Mouse (Mus musculus) hindbrain, embryonic 14.5 days (tissue): ENCODE results near the gene Foxa2. TPM values are rescaled to one million over a fixed set of nuclear protein-coding genes. Genes with fewer than 3 reads are reported as not detected.

Experiments used
- ATAC-seq: fragments of 200-750 bp; cut with Nextera tagmentation; 2 replicates; pipeline ENCODE4 v1.8.0; 2017; ENCODE audit warnings: moderate number of reproducible peaks, mild to moderate bottlenecking, moderate TSS enrichment, moderate library complexity; ENCODE audit not compliant: low FRiP score
- DNase-seq: peaks from one replicate; pipeline ENCODE4 v3.0.0-alpha.2; 2015; ENCODE audit warnings: low spot score
- H3K27ac ChIP-seq: fragments of 300-500 bp; sonication (generic); 2 replicates; pipeline ENCODE4 v1.5.1; 2014; ENCODE audit warnings: mild to moderate bottlenecking, moderate library complexity
- H3K27me3 ChIP-seq: fragments of 300-500 bp; sonication (generic); 2 replicates; pipeline ENCODE4 v1.6.1; 2014; ENCODE audit warnings: mild to moderate bottlenecking, low read length, mixed read lengths; ENCODE audit not compliant: control insufficient read depth, insufficient read depth
- H3K36me3 ChIP-seq: fragments of 300-500 bp; sonication (generic); replicated peaks from 2 replicates; pipeline ENCODE4 v1.6.1; 2014; ENCODE audit not compliant: control insufficient read depth, insufficient read depth
- H3K4me1 ChIP-seq: fragments of 300-500 bp; sonication (generic); replicated peaks from 2 replicates; pipeline ENCODE4 v1.6.1; 2014; ENCODE audit warnings: antibody characterized with exemption, low read length, mixed read lengths; ENCODE audit not compliant: control insufficient read depth, insufficient read depth
- H3K4me2 ChIP-seq: fragments of 300-500 bp; sonication (generic); replicated peaks from 2 replicates; pipeline ENCODE4 v1.6.1; 2014; ENCODE audit warnings: mild to moderate bottlenecking, moderate library complexity
- H3K4me3 ChIP-seq: fragments of 300-500 bp; sonication (generic); replicated peaks from 2 replicates; pipeline ENCODE4 v1.5.1; 2014; ENCODE audit warnings: mild to moderate bottlenecking, low read length
- H3K9ac ChIP-seq: fragments of 300-500 bp; sonication (generic); 2 replicates; pipeline ENCODE4 v1.6.1; 2014
- H3K9me3 ChIP-seq: fragments of 300-500 bp; sonication (generic); 2 replicates; pipeline ENCODE4 v1.6.1; 2016; ENCODE audit warnings: low read length; ENCODE audit not compliant: control insufficient read depth
- WGBS: fragments of 180-500 bp; shearing (Covaris S2); extraction: QIAGEN DNeasy Blood & Tissue Kit; methylation state at CpG from one replicate; pipeline ENCODE4 v1.1.7; 2014; 5-methylcytosine and 5-hydroxymethylcytosine counted together
- polyA plus RNA-seq: library from polyadenylated mRNA; unstranded; fragments of >200 nt; fragmentation: Nextera tagmentation; extraction: Ambion mirVana; gene quantifications from 2 replicates; pipeline ENCODE4 v1.2.1, GENCODE M21; 2014

Gene Foxa2
- polyA plus RNA-seq, 1 experiment from 2014 or later, result 2.1 TPM

- Histone ChIP-seq H3K4me2 (peak overlapping the region; percentile 33; the same call in 1 of the 2 replicates), H3K4me1 (no peaks in the 10 kb centered on the region), H3K9ac (no peak overlapping the region), H3K4me3 (no peak overlapping the region), H3K27ac (no peak overlapping the region), H3K27me3 (peaks cover 100% of the 10 kb centered on the region), H3K36me3 (no peaks in the 10 kb centered on the region), H3K9me3 (no peaks in the 10 kb centered on the region)
- DNase-seq, result peak; percentile 70
- ATAC-seq, result no peak; the same call in 1 of the 2 replicates
- WGBS, result under 1% methylated on average over 41 of the region's 41 CpGs
Observed at GRCm38 (mm10) chr2:148048484-148049129, 1.8 kb upstream of the Foxa2 start.

DNA sequence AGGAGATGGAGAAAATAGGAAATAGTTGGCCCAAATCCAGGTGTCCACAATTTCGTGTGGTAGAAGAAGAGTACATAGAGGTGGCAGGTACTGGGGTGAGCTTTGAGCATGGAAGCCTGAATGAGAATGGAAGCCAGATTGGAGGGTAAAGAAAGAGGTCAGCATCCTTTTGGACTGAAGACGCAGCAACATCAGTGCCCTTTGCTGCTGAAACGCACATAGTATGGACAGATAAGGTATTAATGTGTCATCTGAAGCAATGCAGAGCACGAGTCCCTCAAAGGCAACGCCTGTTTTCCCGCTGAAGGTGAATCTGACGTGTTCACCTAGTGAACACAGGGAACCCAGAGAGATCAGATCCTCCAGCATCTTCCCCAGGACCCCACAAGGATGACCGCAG is 842 bp upstream of the Foxa2 start:
- H3K27ac ChIP-seq, result no peak overlapping the region
- no peak for ATAC-seq
- DNase-seq, result no peak
- H3K27me3 ChIP-seq, result peaks cover 100% of the 10 kb centered on the region
- no peaks in the 10 kb centered on the region for H3K9me3 ChIP-seq
- H3K4me2 ChIP-seq, result no peak overlapping the region
- no peak overlapping the region for H3K9ac ChIP-seq
- no peaks in the 10 kb centered on the region for H3K4me1 ChIP-seq
- no peaks in the 10 kb centered on the region for H3K36me3 ChIP-seq
- no peak overlapping the region for H3K4me3 ChIP-seq
- WGBS, result 6% methylated on average over 8 of the region's 8 CpGs

DNA sequence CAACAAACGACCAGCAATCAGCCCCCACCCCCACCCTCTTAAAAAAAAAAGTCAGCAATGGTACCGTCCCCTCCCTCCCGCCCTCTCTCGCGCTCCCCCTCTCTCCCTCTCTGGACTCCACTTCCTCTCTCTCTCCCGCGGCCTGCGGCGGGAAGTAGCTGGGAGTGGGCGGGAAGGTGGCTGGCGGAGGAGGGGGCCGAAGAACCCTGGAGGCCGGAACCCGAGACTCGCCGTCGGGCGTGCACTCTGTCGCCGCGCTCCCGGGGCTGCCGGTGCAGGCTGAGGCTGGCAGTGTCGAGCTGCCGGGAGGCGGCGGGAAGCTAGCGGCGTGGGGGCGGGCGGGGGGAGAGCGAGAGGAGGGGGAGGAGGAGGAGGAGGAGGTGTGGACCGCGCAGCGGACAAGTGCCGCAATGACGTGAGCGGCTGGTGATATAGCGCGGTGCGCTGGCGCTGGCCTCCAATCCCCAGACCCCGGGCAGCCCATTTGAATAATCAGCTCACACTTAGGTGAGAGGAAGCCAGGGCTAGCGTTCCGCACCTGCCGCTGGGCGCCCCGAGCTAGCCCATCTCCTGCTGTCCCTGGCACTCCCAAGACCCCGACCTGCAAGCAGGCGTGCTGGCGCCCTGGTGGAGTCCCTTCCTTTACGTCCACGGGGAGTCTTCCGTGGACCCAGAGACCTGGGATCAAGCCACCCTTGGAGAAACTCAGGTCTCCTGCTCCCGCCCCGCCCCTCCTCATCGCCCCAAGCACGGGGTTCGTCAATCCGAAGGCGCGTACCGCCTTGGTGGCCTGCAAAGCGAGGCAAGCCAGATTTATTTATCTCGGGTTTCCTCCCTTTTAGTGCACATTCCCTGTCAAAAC is 601 bp downstream of the Foxa2 start:
- Histone ChIP-seq H3K4me3 (peak overlapping the region; percentile 16), H3K9me3 (no peaks in the 10 kb centered on the region), H3K4me1 (no peaks in the 10 kb centered on the region), H3K27me3 (peaks cover 100% of the 10 kb centered on the region), H3K4me2 (peak overlapping the region; percentile 29), H3K36me3 (no peaks in the 10 kb centered on the region), H3K27ac (no peak overlapping the region), H3K9ac (no peak overlapping the region)
- ATAC-seq (no peak), DNase-seq (no peak)
- 0% methylated on average over 55 of the region's 65 CpGs for WGBS

DNA sequence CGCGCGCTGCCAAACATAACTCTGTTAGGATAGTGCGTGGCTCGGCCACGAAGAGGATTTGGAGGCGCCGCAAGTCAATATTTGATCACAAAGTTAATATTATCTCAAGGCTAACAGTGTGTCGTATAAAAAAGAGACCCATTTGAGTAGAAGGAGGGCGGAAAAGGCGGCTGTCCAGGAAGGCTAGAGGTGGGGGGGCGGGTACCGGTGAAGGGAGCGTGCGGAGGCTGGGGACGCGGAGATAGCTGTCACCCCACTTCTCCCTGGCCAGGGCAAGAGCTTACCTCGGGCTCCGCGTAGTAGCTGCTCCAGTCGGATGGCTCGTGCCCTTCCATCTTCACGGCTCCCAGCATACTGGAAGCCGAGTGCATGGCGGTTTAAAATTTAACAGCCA is 1.2 kb downstream of the Foxa2 start:
- WGBS, result under 1% methylated on average over 25 of the region's 25 CpGs
- DNase-seq (no peak), ATAC-seq (no peak)
- peaks cover 100% of the 10 kb centered on the region for H3K27me3 ChIP-seq
- H3K9ac ChIP-seq, result no peak overlapping the region
- no peaks in the 10 kb centered on the region for H3K9me3 ChIP-seq
- peak overlapping the region; percentile 16 for H3K4me3 ChIP-seq
- no peaks in the 10 kb centered on the region for H3K4me1 ChIP-seq
- no peak overlapping the region for H3K27ac ChIP-seq
- H3K36me3 ChIP-seq, result no peaks in the 10 kb centered on the region
- peak overlapping the region; percentile 29; the same call in 1 of the 2 replicates for H3K4me2 ChIP-seq

- Histone ChIP-seq H3K27ac (no peak overlapping the region), H3K4me1 (no peaks in the 10 kb centered on the region)
Observed at GRCm38 (mm10) chr2:148044877-148045539, 1.8 kb downstream of the Foxa2 start.

DNA sequence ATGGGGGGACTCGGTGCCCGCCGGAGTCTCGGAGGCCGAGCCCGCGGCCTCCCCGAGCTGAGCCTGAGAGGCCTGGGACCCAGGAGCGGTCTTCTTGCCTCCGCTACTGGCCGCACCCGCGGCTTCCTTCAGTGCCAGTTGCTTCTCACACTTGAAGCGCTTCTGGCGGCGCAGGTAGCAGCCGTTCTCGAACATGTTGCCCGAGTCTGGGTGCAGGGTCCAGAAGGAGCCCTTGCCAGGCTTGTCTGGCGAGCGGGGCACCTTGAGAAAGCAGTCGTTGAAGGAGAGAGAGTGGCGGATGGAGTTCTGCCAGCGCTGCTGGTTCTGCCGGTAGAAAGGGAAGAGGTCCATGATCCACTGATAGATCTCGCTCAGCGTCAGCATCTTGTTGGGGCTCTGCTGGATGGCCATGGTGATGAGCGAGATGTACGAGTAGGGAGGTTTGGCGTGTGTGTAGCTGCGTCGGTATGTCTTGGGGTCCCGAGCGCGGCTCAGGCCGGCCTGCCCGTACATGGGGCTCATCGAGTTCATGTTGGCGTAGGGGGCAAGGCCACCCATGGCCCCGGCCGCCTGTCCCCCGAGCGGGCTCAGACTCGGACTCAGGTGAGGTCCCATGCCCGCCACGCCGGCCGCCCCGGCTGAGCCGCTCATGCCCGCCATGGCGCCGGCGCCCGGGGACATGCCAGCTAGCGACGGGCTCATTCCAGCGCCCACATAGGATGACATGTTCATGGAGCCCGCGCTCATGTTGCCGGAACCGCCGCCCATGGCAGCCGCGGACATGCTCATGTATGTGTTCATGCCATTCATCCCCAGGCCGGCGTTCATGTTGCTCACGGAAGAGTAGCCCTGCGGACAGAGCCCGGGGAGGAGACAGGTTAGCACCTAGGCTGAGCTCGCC is 2.5 kb downstream of the Foxa2 start:
- Histone ChIP-seq H3K4me3 (peak overlapping the region; percentile 16), H3K27me3 (peaks cover 97% of the 10 kb centered on the region), H3K4me2 (no peak overlapping the region; the same call in 1 of the 2 replicates), H3K27ac (no peak overlapping the region), H3K9me3 (no peaks in the 10 kb centered on the region), H3K9ac (no peak overlapping the region), H3K36me3 (no peaks in the 10 kb centered on the region), H3K4me1 (no peaks in the 10 kb centered on the region)
- ATAC-seq (no peak), DNase-seq (no peak)
- WGBS, result under 1% methylated on average over 71 of the region's 71 CpGs

More at GRCm38 (mm10) chr2:148044877-148045539, 1.8 kb downstream of the Foxa2 start:
- Histone ChIP-seq H3K4me3 (peak overlapping the region; percentile 16), H3K36me3 (no peaks in the 10 kb centered on the region), H3K4me2 (no peak overlapping the region), H3K9me3 (no peaks in the 10 kb centered on the region), H3K9ac (no peak overlapping the region), H3K27me3 (peaks cover 97% of the 10 kb centered on the region)
- ATAC-seq (no peak), DNase-seq (no peak)
- WGBS, result under 1% methylated on average over 26 of the region's 26 CpGs

GRCm38 (mm10) chr2:148043271-148043975 is 3.3 kb downstream of the Foxa2 start:
- 3% methylated on average over 17 of the region's 17 CpGs for WGBS
- Histone ChIP-seq H3K36me3 (no peaks in the 10 kb centered on the region), H3K9me3 (no peaks in the 10 kb centered on the region), H3K4me1 (no peaks in the 10 kb centered on the region), H3K4me2 (no peak overlapping the region), H3K9ac (no peak overlapping the region), H3K27me3 (peaks cover 97% of the 10 kb centered on the region), H3K4me3 (peak overlapping the region; percentile 16), H3K27ac (no peak overlapping the region)
- DNase-seq (no peak), ATAC-seq (0 out of 2 replicates have a peak, but pooled peaks have one; percentile 17)

GRCm38 (mm10) chr2:148042126-148042640 is 4.6 kb downstream of the Foxa2 start:
- H3K4me2 ChIP-seq, result no peak overlapping the region
- H3K9me3 ChIP-seq, result no peaks in the 10 kb centered on the region
- ATAC-seq (no peak), DNase-seq (no peak)
- H3K4me1 ChIP-seq, result no peaks in the 10 kb centered on the region
- H3K27me3 ChIP-seq, result peaks cover 97% of the 10 kb centered on the region
- H3K9ac ChIP-seq, result no peak overlapping the region
- H3K36me3 ChIP-seq, result no peaks in the 10 kb centered on the region
- 9% methylated on average over 3 of the region's 3 CpGs for WGBS
- no peak overlapping the region for H3K27ac ChIP-seq
- no peak overlapping the region for H3K4me3 ChIP-seq
